Mouse (Mus musculus) G1E (cell line): ENCODE data around the gene Foxg1.

Experiments
- CTCF ChIP-seq: IDR thresholded peaks from 2 replicates; pipeline ENCODE4 v1.5.1; 2012; ENCODE audit warnings: low read depth, low read length, inconsistent platforms, mixed read lengths
- GATA1 ChIP-seq: IDR thresholded peaks from 2 replicates; pipeline ENCODE4 v1.6.1; 2012; ENCODE audit warnings: borderline replicate concordance, low read length, inconsistent platforms, mixed read lengths
- GATA2 ChIP-seq: IDR thresholded peaks from 2 replicates; pipeline ENCODE4 v1.6.1; 2012; ENCODE audit warnings: low read depth, low read length, inconsistent platforms, borderline replicate concordance
- POLR2AphosphoS5 ChIP-seq: IDR thresholded peaks from 2 replicates; pipeline ENCODE4 v1.6.1; 2012; ENCODE audit warnings: low read depth, low read length, inconsistent platforms; ENCODE audit not compliant: insufficient replicate concordance
- TAL1 ChIP-seq: conservative IDR thresholded peaks from 2 replicates; pipeline ENCODE4 v1.6.1; 2012; ENCODE audit warnings: low read depth, low read length, inconsistent platforms, mixed read lengths

GRCm38 (mm10) chr12:49399611-49400010 is 17.2 kb downstream of the Foxg1 start:
- no peak for TF ChIP-seq CTCF
- TF ChIP-seq GATA1, result no peak
- TF ChIP-seq POLR2AphosphoS5, result no peak
- no peak for TF ChIP-seq TAL1
- no peak for TF ChIP-seq GATA2
